Mouse (Mus musculus) testis, adult 2 months (tissue): ENCODE results near the gene Ugt1a10.
"Not testable (repeated sequence)": the region's sequence is repeated elsewhere in the genome, so short reads cannot be mapped to it uniquely, and the experiment has no call there.

Source experiments
- CTCF ChIP-seq: fragments of 200-500 bp; IDR thresholded peaks from 2 replicates; pipeline ENCODE4 v1.5.1; 2012; ENCODE audit warnings: low read depth, mild to moderate bottlenecking, inconsistent platforms, low read length, moderate library complexity; ENCODE audit not compliant: control insufficient read depth, insufficient read depth, insufficient replicate concordance
- POLR2A ChIP-seq: fragments of 200-500 bp; IDR thresholded peaks from 2 replicates; pipeline ENCODE4 v1.6.1; 2012; ENCODE audit warnings: low read depth, mild to moderate bottlenecking, inconsistent platforms, low read length, moderate library complexity; ENCODE audit not compliant: control insufficient read depth

DNA sequence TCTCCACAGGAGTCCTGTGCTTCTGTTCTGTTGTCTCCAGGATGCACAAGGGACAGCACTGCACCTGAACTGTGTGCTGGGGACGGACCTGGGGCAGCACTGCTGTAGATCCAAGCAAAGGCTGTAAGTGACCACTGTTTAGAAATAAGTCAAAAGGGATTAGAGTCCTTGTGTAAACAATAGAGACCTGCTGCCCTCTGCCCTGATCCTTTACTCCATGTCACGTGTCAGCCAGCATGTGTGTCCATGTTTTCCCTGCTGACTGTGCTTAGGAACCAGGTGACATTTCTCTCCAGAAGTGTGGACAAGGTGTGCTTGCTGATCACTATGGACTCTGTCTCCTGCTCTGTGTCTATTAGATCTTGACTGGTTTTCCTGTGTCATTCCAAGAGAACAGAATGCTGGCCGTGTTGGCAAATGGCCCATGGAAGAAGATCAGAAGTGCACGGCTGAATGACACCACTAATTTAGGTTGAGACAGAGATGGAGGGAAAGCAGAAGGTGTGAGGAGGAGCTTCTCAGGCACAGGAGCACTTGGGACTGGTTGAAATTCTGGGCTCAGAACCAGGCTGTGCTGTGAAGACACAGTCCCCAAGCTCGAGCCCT, 10.3 kb upstream of the Ugt1a10 start:
- TF ChIP-seq CTCF, POLR2A: not testable (repeated sequence)
